Mouse (Mus musculus) megakaryocyte, embryonic 14.5 days (primary cell): ENCODE data around the gene Amer2.

Experiments
- FLI1 ChIP-seq: IDR thresholded peaks from 2 replicates; pipeline ENCODE4 v1.6.1; 2012; ENCODE audit warnings: low read length, inconsistent platforms, mixed read lengths
- GATA1 ChIP-seq: IDR thresholded peaks from 3 replicates; pipeline ENCODE4 v1.6.1; 2012; ENCODE audit warnings: mixed read lengths, low read length, inconsistent platforms, borderline replicate concordance

DNA sequence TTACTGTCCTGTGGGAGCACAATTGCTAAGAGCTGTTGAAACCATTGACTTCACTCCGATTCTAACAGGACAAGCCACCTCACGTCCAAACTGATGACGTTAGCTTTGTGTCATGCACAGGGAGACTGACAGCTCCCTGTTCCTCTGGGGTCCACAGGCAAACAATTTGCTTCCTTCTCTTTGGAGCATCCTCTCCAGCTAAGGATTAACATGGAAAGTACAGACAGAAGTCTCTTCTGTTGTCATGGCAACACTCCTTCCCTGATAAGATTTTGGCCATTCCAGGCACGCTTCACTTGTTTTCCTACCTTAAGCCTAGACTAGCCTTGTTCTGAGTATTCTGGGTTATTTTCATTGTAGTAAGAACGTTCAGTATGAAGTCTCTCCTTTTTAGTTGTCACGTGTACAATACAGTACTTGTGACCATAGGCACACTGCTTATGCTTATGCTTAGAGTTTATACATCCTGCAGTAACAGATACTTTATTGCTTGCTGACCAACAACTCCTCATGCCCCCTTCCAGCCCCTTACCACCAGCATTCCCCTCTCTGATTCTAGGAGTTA lies 12.1 kb downstream of the Amer2 start:
- TF ChIP-seq GATA1 (no peak), FLI1 (no peak)
